Mouse (Mus musculus) lung, postnatal 0 days (tissue): ENCODE measurements at regions not wholly inside any gene's neighbourhood (a gene's known extent, or its start where the extent isn't known, plus 50 kb on each side); places are given as distances from the start of the nearest gene placed in this dataset.

Experiments
- ATAC-seq: fragments of 200-750 bp; cut with Nextera tagmentation; 2 replicates; pipeline ENCODE4 v1.8.0; 2017; ENCODE audit warnings: moderate library complexity
- DNase-seq: peaks from one replicate; pipeline ENCODE4 v3.0.0-alpha.2; 2016; ENCODE audit warnings: low spot score
- H3K27ac ChIP-seq: fragments of 300-500 bp; sonication (generic); 2 replicates; pipeline ENCODE4 v1.5.1; 2014; ENCODE audit warnings: antibody characterized with exemption, mild to moderate bottlenecking, low read length, mixed read lengths
- H3K27me3 ChIP-seq: fragments of 300-500 bp; sonication (generic); replicated peaks from 2 replicates; pipeline ENCODE4 v1.6.1; 2014; ENCODE audit warnings: low read length, mixed read lengths; ENCODE audit not compliant: insufficient read depth
- H3K36me3 ChIP-seq: fragments of 300-500 bp; sonication (generic); 2 replicates; pipeline ENCODE4 v1.6.1; 2014; ENCODE audit warnings: low read length, mixed read lengths; ENCODE audit not compliant: insufficient read depth
- H3K4me1 ChIP-seq: fragments of 300-500 bp; sonication (generic); 2 replicates; pipeline ENCODE4 v1.6.1; 2014; ENCODE audit warnings: antibody characterized with exemption, low read depth, low read length, mixed read lengths; ENCODE audit not compliant: insufficient read depth
- H3K4me2 ChIP-seq: fragments of 300-500 bp; sonication (generic); replicated peaks from 2 replicates; pipeline ENCODE4 v1.6.1; 2014; ENCODE audit warnings: low read depth, mild to moderate bottlenecking, low read length, moderate library complexity, mixed read lengths
- H3K4me3 ChIP-seq: fragments of 300-500 bp; sonication (generic); 2 replicates; pipeline ENCODE4 v1.5.1; 2014; ENCODE audit warnings: low read depth, low read length
- H3K9ac ChIP-seq: fragments of 300-500 bp; sonication (generic); replicated peaks from 2 replicates; pipeline ENCODE4 v1.6.1; 2014; ENCODE audit warnings: low read depth, mild to moderate bottlenecking
- H3K9me3 ChIP-seq: fragments of 300-500 bp; sonication (generic); 2 replicates; pipeline ENCODE4 v1.6.1; 2016; ENCODE audit warnings: low read length, mixed read lengths
- CTCF ChIP-seq: IDR thresholded peaks from 2 replicates; pipeline ENCODE4 v1.5.1; 2016; ENCODE audit warnings: antibody characterized with exemption, mild to moderate bottlenecking
- EP300 ChIP-seq: IDR thresholded peaks from 2 replicates; pipeline ENCODE4 v1.6.1; 2016; ENCODE audit warnings: antibody characterized with exemption, mild to moderate bottlenecking, control low read depth
- WGBS: fragments of 180-500 bp; shearing (Covaris S2); extraction: QIAGEN DNeasy Blood & Tissue Kit; methylation state at CpG from one replicate; pipeline ENCODE4 v1.1.7; 2014; 5-methylcytosine and 5-hydroxymethylcytosine counted together

- TF ChIP-seq EP300 (no peak), CTCF (no peak)
- H3K9ac ChIP-seq = no peak overlapping the region
Measured at GRCm38 (mm10) chr7:117021716-117022115, 359.1 kb upstream of the Xylt1 start.

GRCm38 (mm10) chr7:117044926-117045325 lies 335.9 kb upstream of the Xylt1 start:
- Histone ChIP-seq H3K4me2 (no peak overlapping the region), H3K36me3 (no peaks in the 10 kb centered on the region), H3K4me3 (no peak overlapping the region), H3K9ac (no peak overlapping the region), H3K9me3 (no peaks in the 10 kb centered on the region), H3K27ac (no peak overlapping the region), H3K27me3 (no peaks in the 10 kb centered on the region), H3K4me1 (no peaks in the 10 kb centered on the region)
- TF ChIP-seq EP300 (no peak), CTCF (no peak)
- WGBS = 66% methylated on average over 9 of the region's 9 CpGs
- ATAC-seq (no peak), DNase-seq (no peak)

More at GRCm38 (mm10) chr7:117021716-117022115, 359.1 kb upstream of the Xylt1 start:
- Histone ChIP-seq H3K9me3 (no peaks in the 10 kb centered on the region), H3K36me3 (no peaks in the 10 kb centered on the region), H3K27me3 (no peaks in the 10 kb centered on the region), H3K4me1 (no peaks in the 10 kb centered on the region), H3K4me3 (no peak overlapping the region), H3K4me2 (no peak overlapping the region), H3K27ac (no peak overlapping the region)
- DNase-seq (peak; percentile 40), ATAC-seq (no peak)
- WGBS = 51% methylated on average over 4 of the region's 4 CpGs

- Histone ChIP-seq H3K9ac (no peak overlapping the region), H3K36me3 (no peaks in the 10 kb centered on the region), H3K4me2 (no peak overlapping the region), H3K27me3 (no peaks in the 10 kb centered on the region), H3K27ac (no peak overlapping the region), H3K4me1 (no peaks in the 10 kb centered on the region), H3K9me3 (no peaks in the 10 kb centered on the region), H3K4me3 (no peak overlapping the region)
- ATAC-seq (no peak), DNase-seq (no peak)
- TF ChIP-seq CTCF = no peak
- no peak for TF ChIP-seq EP300
Measured at GRCm38 (mm10) chr7:117049249-117049648, 331.5 kb upstream of the Xylt1 start.

GRCm38 (mm10) chr7:117065771-117066170 lies 315.0 kb upstream of the Xylt1 start:
- no peaks in the 10 kb centered on the region for H3K9me3 ChIP-seq
- no peak overlapping the region for H3K27ac ChIP-seq
- H3K4me3 ChIP-seq = no peak overlapping the region
- no peak for TF ChIP-seq EP300
- TF ChIP-seq CTCF = no peak
- DNase-seq (no peak), ATAC-seq (no peak)
- H3K4me1 ChIP-seq = no peaks in the 10 kb centered on the region
- no peaks in the 10 kb centered on the region for H3K27me3 ChIP-seq
- no peaks in the 10 kb centered on the region for H3K36me3 ChIP-seq
- no peak overlapping the region for H3K4me2 ChIP-seq
- no peak overlapping the region for H3K9ac ChIP-seq
- 36% methylated on average over 2 of the region's 2 CpGs for WGBS

GRCm38 (mm10) chr7:117090911-117091550 lies 289.7 kb upstream of the Xylt1 start:
- Histone ChIP-seq H3K27ac (no peak overlapping the region), H3K36me3 (no peaks in the 10 kb centered on the region), H3K4me1 (no peaks in the 10 kb centered on the region), H3K27me3 (no peaks in the 10 kb centered on the region), H3K4me2 (no peak overlapping the region), H3K4me3 (no peak overlapping the region), H3K9me3 (no peaks in the 10 kb centered on the region), H3K9ac (no peak overlapping the region)
- DNase-seq (peak; percentile 74), ATAC-seq (peak; percentile 68)
- TF ChIP-seq CTCF (no peak), EP300 (peak; percentile 65)
- 23% methylated on average over 6 of the region's 6 CpGs for WGBS

GRCm38 (mm10) chr7:117092860-117093259 lies 287.9 kb upstream of the Xylt1 start:
- no peak for TF ChIP-seq CTCF
- peak; percentile 90 for TF ChIP-seq EP300
- 65% methylated on average over 4 of the region's 4 CpGs for WGBS
- peak; percentile 80 for ATAC-seq

GRCm38 (mm10) chr7:117097618-117098017 lies 283.2 kb upstream of the Xylt1 start:
- H3K9ac ChIP-seq = no peak overlapping the region
- no peak overlapping the region for H3K4me3 ChIP-seq
- no peaks in the 10 kb centered on the region for H3K9me3 ChIP-seq
- TF ChIP-seq EP300 (no peak), CTCF (no peak)
- no peaks in the 10 kb centered on the region for H3K36me3 ChIP-seq
- H3K27me3 ChIP-seq = no peaks in the 10 kb centered on the region
- ATAC-seq = no peak
- H3K4me2 ChIP-seq = no peak overlapping the region
- H3K4me1 ChIP-seq = no peaks in the 10 kb centered on the region
- no peak overlapping the region for H3K27ac ChIP-seq
- 48% methylated on average over 3 of the region's 3 CpGs for WGBS
- DNase-seq = no peak

More at GRCm38 (mm10) chr7:117092860-117093259, 287.9 kb upstream of the Xylt1 start:
- Histone ChIP-seq H3K9me3 (no peaks in the 10 kb centered on the region), H3K27me3 (no peaks in the 10 kb centered on the region), H3K4me2 (no peak overlapping the region), H3K27ac (no peak overlapping the region; the same call in 1 of the 2 replicates), H3K36me3 (no peaks in the 10 kb centered on the region), H3K4me1 (no peaks in the 10 kb centered on the region), H3K4me3 (no peak overlapping the region), H3K9ac (no peak overlapping the region)
- peak; percentile 10 for DNase-seq
